Mouse (Mus musculus) liver, postnatal 0 days (tissue): ENCODE measurements around the gene Zfp1. TPM values are rescaled to one million over a fixed set of nuclear protein-coding genes. Genes with fewer than 3 reads are reported as not detected.

Source experiments
- ATAC-seq: fragments of 200-750 bp; cut with Nextera tagmentation; 2 replicates; pipeline ENCODE4 v1.8.0; 2017; ENCODE audit warnings: mild to moderate bottlenecking, moderate library complexity
- DNase-seq: peaks from one replicate; pipeline ENCODE4 v3.0.0-alpha.2; 2016
- H3K27ac ChIP-seq: fragments of 300-500 bp; sonication (generic); 2 replicates; pipeline ENCODE4 v1.5.1; 2014; ENCODE audit warnings: antibody characterized with exemption, moderate library complexity, mild to moderate bottlenecking, low read depth
- H3K27me3 ChIP-seq: fragments of 300-500 bp; sonication (generic); 2 replicates; pipeline ENCODE4 v1.6.1; 2014; ENCODE audit warnings: low read length, control low read depth, mixed read lengths; ENCODE audit not compliant: insufficient read depth
- H3K36me3 ChIP-seq: fragments of 300-500 bp; sonication (generic); replicated peaks from 2 replicates; pipeline ENCODE4 v1.6.1; 2014; ENCODE audit warnings: mild to moderate bottlenecking, control low read depth, low read length, moderate library complexity, mixed read lengths; ENCODE audit not compliant: insufficient read depth
- H3K4me1 ChIP-seq: fragments of 300-500 bp; sonication (generic); 2 replicates; pipeline ENCODE4 v1.6.1; 2014; ENCODE audit warnings: antibody characterized with exemption, mild to moderate bottlenecking, control low read depth; ENCODE audit not compliant: insufficient read depth
- H3K4me2 ChIP-seq: fragments of 300-500 bp; sonication (generic); 2 replicates; pipeline ENCODE4 v1.6.1; 2014; ENCODE audit warnings: low read depth, mild to moderate bottlenecking, low read length, moderate library complexity, mixed read lengths
- H3K4me3 ChIP-seq: fragments of 300-500 bp; sonication (generic); 2 replicates; pipeline ENCODE4 v1.5.1; 2014; ENCODE audit warnings: low read depth, low read length
- H3K9ac ChIP-seq: fragments of 300-500 bp; sonication (generic); replicated peaks from 2 replicates; pipeline ENCODE4 v1.6.1; 2014; ENCODE audit warnings: mild to moderate bottlenecking, moderate library complexity
- H3K9me3 ChIP-seq: fragments of 300-500 bp; sonication (generic); 2 replicates; pipeline ENCODE4 v1.6.1; 2016; ENCODE audit warnings: mild to moderate bottlenecking, control low read depth, low read length, mixed read lengths
- CTCF ChIP-seq: sonication (generic); IDR thresholded peaks from 2 replicates; pipeline ENCODE4 v1.5.1; 2016; ENCODE audit warnings: antibody characterized with exemption, low read depth
- EP300 ChIP-seq: IDR thresholded peaks from 2 replicates; pipeline ENCODE4 v1.6.1; 2016; ENCODE audit warnings: antibody characterized with exemption, low read depth, mild to moderate bottlenecking
- WGBS: fragments of 180-500 bp; shearing (Covaris S2); extraction: QIAGEN DNeasy Blood & Tissue Kit; methylation state at CpG from one replicate; pipeline ENCODE4 v1.1.7; 2014; ENCODE audit not compliant: insufficient replicate concordance; 5-methylcytosine and 5-hydroxymethylcytosine counted together
- polyA plus RNA-seq: library from polyadenylated mRNA; unstranded; fragments of >200 nt; fragmentation: Nextera tagmentation; extraction: Ambion mirVana; gene quantifications from 2 replicates; pipeline ENCODE4 v1.2.1, GENCODE M21; 2015

Gene Zfp1
- polyA plus RNA-seq, 1 experiment from 2014 or later = 3.8 TPM

GRCm38 (mm10) chr8:111690960-111691445, 47.8 kb downstream of the Zfp1 start, which contains the start of gene Ctrb1:
Gene Ctrb1, minus strand, starts transcription at chr8:111691010.
- Histone ChIP-seq H3K9ac (no peak within 1 kb of the TSS), H3K27ac (no peak within 1 kb of the TSS), H3K4me2 (no peak within 1 kb of the TSS), H3K27me3 (no peaks in the 10 kb centered on the region), H3K36me3 (no peaks in the 10 kb centered on the region), H3K4me3 (no peak within 1 kb of the TSS), H3K4me1 (no peaks in the 10 kb centered on the region), H3K9me3 (no peaks in the 10 kb centered on the region)
- TF ChIP-seq CTCF (no peak), EP300 (no peak)
- DNase-seq (no peak), ATAC-seq (no peak)
- WGBS = 64% methylated on average over 2 of the region's 2 CpGs

GRCm38 (mm10) chr8:111693261-111693741, 50.1 kb downstream of the Zfp1 start:
- Histone ChIP-seq H3K36me3 (no peaks in the 10 kb centered on the region), H3K27ac (no peak overlapping the region), H3K27me3 (no peaks in the 10 kb centered on the region), H3K4me1 (no peaks in the 10 kb centered on the region), H3K9me3 (no peaks in the 10 kb centered on the region), H3K4me3 (no peak overlapping the region), H3K4me2 (no peak overlapping the region), H3K9ac (no peak overlapping the region)
- TF ChIP-seq CTCF (no peak), EP300 (no peak)
- DNase-seq = no peak
- no peak for ATAC-seq
- WGBS = 62% methylated on average over 6 of the region's 6 CpGs

- H3K4me3 ChIP-seq = no peak overlapping the region
- ATAC-seq (no peak), DNase-seq (no peak)
- H3K36me3 ChIP-seq = no peaks in the 10 kb centered on the region
- H3K27me3 ChIP-seq = no peaks in the 10 kb centered on the region
- no peak overlapping the region for H3K9ac ChIP-seq
- no peak overlapping the region for H3K4me2 ChIP-seq
- no peaks in the 10 kb centered on the region for H3K4me1 ChIP-seq
- 41% methylated on average over 7 of the region's 7 CpGs for WGBS
- H3K27ac ChIP-seq = no peak overlapping the region
- TF ChIP-seq CTCF = no peak
- no peaks in the 10 kb centered on the region for H3K9me3 ChIP-seq
These were observed 52.2 kb downstream of the Zfp1 start for GRCm38 (mm10) chr8:111695441-111695840.

- TF ChIP-seq EP300 (no peak), CTCF (no peak)
- WGBS = 78% methylated on average over 10 of the region's 10 CpGs
- ATAC-seq (no peak), DNase-seq (no peak)
- H3K4me1 ChIP-seq = 0 out of 2 replicates have a peak, but pooled peaks cover 4% of the 10 kb centered on the region
- H3K9ac ChIP-seq = no peak overlapping the region
- no peaks in the 10 kb centered on the region for H3K27me3 ChIP-seq
- H3K9me3 ChIP-seq = no peaks in the 10 kb centered on the region
- H3K4me3 ChIP-seq = no peak overlapping the region
- no peak overlapping the region for H3K27ac ChIP-seq
- H3K36me3 ChIP-seq = no peaks in the 10 kb centered on the region
- H3K4me2 ChIP-seq = no peak overlapping the region
These were observed 54.5 kb downstream of the Zfp1 start for GRCm38 (mm10) chr8:111697655-111698054.

- Histone ChIP-seq H3K27ac (no peak overlapping the region), H3K36me3 (no peaks in the 10 kb centered on the region), H3K4me3 (no peak overlapping the region), H3K4me1 (0 out of 2 replicates have a peak, but pooled peaks cover 4% of the 10 kb centered on the region), H3K9ac (no peak overlapping the region), H3K27me3 (no peaks in the 10 kb centered on the region), H3K9me3 (no peaks in the 10 kb centered on the region), H3K4me2 (no peak overlapping the region)
- ATAC-seq (no peak), DNase-seq (no peak)
- 40% methylated on average over 1 of the region's 1 CpGs for WGBS
- TF ChIP-seq EP300 (no peak), CTCF (no peak)
These were observed 55.8 kb downstream of the Zfp1 start for GRCm38 (mm10) chr8:111699035-111699434.

- Histone ChIP-seq H3K27ac (no peak overlapping the region), H3K9ac (no peak overlapping the region), H3K4me1 (peaks cover 7% of the 10 kb centered on the region; the same call in 1 of the 2 replicates), H3K4me3 (no peak overlapping the region), H3K4me2 (no peak overlapping the region), H3K9me3 (no peaks in the 10 kb centered on the region), H3K27me3 (no peaks in the 10 kb centered on the region), H3K36me3 (no peaks in the 10 kb centered on the region)
- WGBS = 63% methylated on average over 3 of the region's 3 CpGs
- DNase-seq (no peak), ATAC-seq (no peak)
- TF ChIP-seq EP300 (no peak), CTCF (no peak)
These were observed 57.0 kb downstream of the Zfp1 start for GRCm38 (mm10) chr8:111700201-111700600.

GRCm38 (mm10) chr8:111700740-111701139, 57.5 kb downstream of the Zfp1 start:
- Histone ChIP-seq H3K4me1 (peaks cover 11% of the 10 kb centered on the region; the same call in 1 of the 2 replicates), H3K9ac (no peak overlapping the region), H3K4me2 (no peak overlapping the region), H3K4me3 (no peak overlapping the region), H3K27ac (no peak overlapping the region), H3K36me3 (no peaks in the 10 kb centered on the region), H3K9me3 (no peaks in the 10 kb centered on the region), H3K27me3 (no peaks in the 10 kb centered on the region)
- ATAC-seq (no peak), DNase-seq (no peak)
- 77% methylated on average over 5 of the region's 5 CpGs for WGBS
- TF ChIP-seq CTCF = no peak
- no peak for TF ChIP-seq EP300
